In genomic region chr12:8923603-8924002, GRCm38 (mm10) we compare ENCODE assay signal across 9 mouse cellular contexts. TPM values are rescaled to one million over a fixed set of nuclear protein-coding genes. Genes with fewer than 3 reads are reported as not detected.
A peak's percentile ranks its signal among the peaks of the same experiment; 100 is the strongest.
DNase-seq lines count a peak whose midpoint lies in the region; ATAC-seq and TF ChIP-seq lines count a peak whose summit lies in the region.
"Had no signal": no experiment of that assay in that cellular context is flagged by ENCODE, and none has a peak within 500 bp of the region (broad histone marks: within the 10 kb centered on the region; RNA-seq: fewer than 3 reads in every experiment).

No protein-coding gene starts in this region.

- TF ChIP-seq POLR2A in heart, adult 2 months (IDR thresholded peaks at IDR 0.05; ENCODE audit: insufficient read depth, low read depth, low read length), result no peak
- no peak for TF ChIP-seq POLR2A in CH12.LX (IDR thresholded peaks at IDR 0.05; ENCODE audit: low read depth, low read length)

- dilution Hi-C loops in CH12.LX (cut with MboI; ENCODE audit: extremely low pct_ligation_motif_present, extremely low pct_unique_long_range_greater_than_20kb, low sequenced_read_pairs), result no loop called here

- TF ChIP-seq EP300 in heart, adult 2 months (IDR thresholded peaks at IDR 0.05; ENCODE audit: insufficient read depth, low read depth, low read length), result no peak
- no peak for TF ChIP-seq EP300 in CH12.LX (IDR thresholded peaks at IDR 0.05; ENCODE audit: low read length)
- TF ChIP-seq EP300 in liver, embryonic 14.5 days (IDR thresholded peaks at IDR 0.05; ENCODE audit: low read depth), result no peak

- no peaks in the 10 kb centered on the region for H3K9me3 ChIP-seq in CH12.LX (replicated peaks; ENCODE audit: low read length)
- H3K9me3 ChIP-seq in forebrain, embryonic 16.5 days (ENCODE audit: control insufficient read depth, low read length), result no peaks in the 10 kb centered on the region
- no peaks in the 10 kb centered on the region for H3K9me3 ChIP-seq in liver, embryonic 14.5 days (ENCODE audit: control insufficient read depth, low read length)

- H3K4me1 ChIP-seq in heart, adult 2 months (ENCODE audit: control insufficient read depth, insufficient read depth, low read length), result peaks cover 13% of the 10 kb centered on the region
- H3K4me1 ChIP-seq in CH12.LX (ENCODE audit: control insufficient read depth in 1 of 2, insufficient read depth in 2 of 2), result peaks cover 7 to 59% of the 10 kb centered on the region in 2 experiments
- H3K4me1 ChIP-seq in forebrain, embryonic 16.5 days (replicated peaks; ENCODE audit: control insufficient read depth, insufficient read depth, low read length), result peaks cover 28% of the 10 kb centered on the region
- peaks cover 13 to 17% of the 10 kb centered on the region in 2 experiments for H3K4me1 ChIP-seq in liver, embryonic 14.5 days (replicated peaks; ENCODE audit: control insufficient read depth in 2 of 2, insufficient read depth in 2 of 2, low read length in 1 of 2)

- TF ChIP-seq CTCF in heart, adult 2 months (IDR thresholded peaks at IDR 0.05), result peak; percentile 46
- TF ChIP-seq CTCF in CH12.LX (conservative IDR thresholded peaks at IDR 0.05 in 1 of 2, IDR thresholded peaks at IDR 0.05 in 1 of 2; ENCODE audit: low read depth in 2 of 2, low read length in 2 of 2), result 0 out of 4 replicates have a peak, but pooled peaks of 1 of the 2 experiments have one; percentile 2
- TF ChIP-seq CTCF in liver, embryonic 14.5 days (IDR thresholded peaks at IDR 0.05; ENCODE audit: low read depth), result peak; percentile 9; the same call in 1 of the 2 replicates

- no peaks in the 10 kb centered on the region for H3K27me3 ChIP-seq in heart, adult 2 months (ENCODE audit: control insufficient read depth, insufficient read depth, low read length)
- H3K27me3 ChIP-seq in CH12.LX (replicated peaks), result no peaks in the 10 kb centered on the region
- no peaks in the 10 kb centered on the region for H3K27me3 ChIP-seq in forebrain, embryonic 16.5 days (replicated peaks; ENCODE audit: control insufficient read depth, insufficient read depth, low read length)
- no peaks in the 10 kb centered on the region for H3K27me3 ChIP-seq in liver, embryonic 14.5 days (ENCODE audit: control insufficient read depth, insufficient read depth, low read length)

- intact Hi-C loops in heart, adult 2 months (cut with DNase I), result loop anchor here (1.0 to 5.0 kb wide), 2 partner anchors 11 to 49 kb away; partner anchors contain the start of gene Wdr35
- intact Hi-C loops in heart, postnatal 10 days (cut with DNase I), result loop anchor here (5.0 kb wide), 1 partner anchor 49 kb away; the partner anchor contains the start of gene Wdr35

- no peak for ATAC-seq in forebrain, embryonic 16.5 days
- no peak for ATAC-seq in liver, embryonic 14.5 days (ENCODE audit: insufficient read depth)
- no peak for ATAC-seq in megakaryocyte progenitor cell, adult 5-6 weeks (replicated peaks; ENCODE audit: poor library complexity)
- no peak for ATAC-seq in CD4-positive, CD25-positive, alpha-beta regulatory T cell, adult 4 months

- H3K79me2 ChIP-seq in heart, adult 2 months (replicated peaks; ENCODE audit: control insufficient read depth, insufficient read depth, low read length), result peaks cover 10% of the 10 kb centered on the region
- H3K79me2 ChIP-seq in CH12.LX (replicated peaks; ENCODE audit: control insufficient read depth, extremely low read depth, insufficient read depth, poor library complexity, severe bottlenecking), result peaks cover 60% of the 10 kb centered on the region

- in situ Hi-C loops in CH12.LX (cut with MboI; ENCODE audit: low pct_ligation_motif_present, low pct_unique_long_range_greater_than_20kb, low sequenced_read_pairs), result no loop called here

- peak overlapping the region; percentile 78 for H3K4me2 ChIP-seq in CH12.LX (ENCODE audit: insufficient read depth, low read depth, poor library complexity, severe bottlenecking)
- H3K4me2 ChIP-seq in forebrain, embryonic 16.5 days (ENCODE audit: low read length), result peak overlapping the region; percentile 81
- peak overlapping the region; percentile 73 for H3K4me2 ChIP-seq in liver, embryonic 14.5 days (ENCODE audit: low read depth)

- peak overlapping the region; percentile 99 for H3K27ac ChIP-seq in heart, adult 2 months
- no peak overlapping the region for H3K27ac ChIP-seq in CH12.LX (ENCODE audit: insufficient read depth, low read depth)
- no peak overlapping the region; the same call in none of the 2 replicates for H3K27ac ChIP-seq in forebrain, embryonic 16.5 days (ENCODE audit: low read length)
- H3K27ac ChIP-seq in liver, embryonic 14.5 days, result peak overlapping the region; percentile 78

- whole genome bisulfite sequencing in heart, adult 2 months, result 13% methylated on average over 2 of the region's 2 CpGs
- 31% methylated on average over 2 of the region's 2 CpGs for WGBS in forebrain, embryonic 16.5 days
- 46% methylated on average over 2 of the region's 2 CpGs for WGBS in liver, embryonic 14.5 days (ENCODE audit: insufficient replicate concordance)

- no peak for DNase-seq in heart, adult 2 months
- no peak for DNase-seq in heart, postnatal 10 days
- DNase-seq in CH12.LX (ENCODE audit: extremely low read depth), result no peak
- no peak for DNase-seq in liver, embryonic 14.5 days (ENCODE audit: low read depth in 3 of 3, low spot score in 3 of 3)
- no peak for DNase-seq in cerebellum, postnatal 25 days

- H3K36me3 ChIP-seq in heart, adult 2 months (ENCODE audit: control insufficient read depth, insufficient read depth, low read length), result peaks cover 45% of the 10 kb centered on the region
- peaks cover 6 to 30% of the 10 kb centered on the region in 2 experiments for H3K36me3 ChIP-seq in CH12.LX (replicated peaks in 1 of 2; ENCODE audit: control insufficient read depth in 1 of 2, insufficient read depth in 1 of 2, low read length in 1 of 2)
- no peaks in the 10 kb centered on the region for H3K36me3 ChIP-seq in forebrain, embryonic 16.5 days (ENCODE audit: control insufficient read depth, insufficient read depth)
- peaks cover 5% of the 10 kb centered on the region for H3K36me3 ChIP-seq in liver, embryonic 14.5 days (replicated peaks; ENCODE audit: control insufficient read depth, insufficient read depth, low read depth)

- no peak for TF ChIP-seq RAD21 in CH12.LX (IDR thresholded peaks at IDR 0.05; ENCODE audit: low read depth, low read length)

- H3K9ac ChIP-seq in heart, adult 2 months (ENCODE audit: low read depth, low read length), result no peak overlapping the region
- H3K9ac ChIP-seq in CH12.LX (ENCODE audit: insufficient read depth, low read depth), result peak overlapping the region; percentile 97
- H3K9ac ChIP-seq in forebrain, embryonic 16.5 days (replicated peaks; ENCODE audit: low read depth, low read length), result no peak overlapping the region; the same call in 1 of the 2 replicates
- H3K9ac ChIP-seq in liver, embryonic 14.5 days (replicated peaks), result peak overlapping the region; percentile 69

- H3K4me3 ChIP-seq in heart, adult 2 months, result peak overlapping the region; percentile 73
- H3K4me3 ChIP-seq in CH12.LX (replicated peaks in 1 of 3; ENCODE audit: low read depth in 2 of 3, low read length in 2 of 3, poor library complexity in 1 of 3), result peak overlapping the region; percentile 73 to 92 (median 82)
- peak overlapping the region; percentile 81 for H3K4me3 ChIP-seq in forebrain, embryonic 16.5 days (replicated peaks; ENCODE audit: low read length)
- H3K4me3 ChIP-seq in liver, embryonic 14.5 days (ENCODE audit: insufficient read depth in 1 of 2, low read depth in 2 of 2, low read length in 2 of 2), result peak overlapping the region; percentile 78 to 88; a peak in 2 of 4 replicates

TF ChIP-seq in CH12.LX, 34 proteins besides CTCF, POLR2A, EP300 and RAD21:
- no peak for TF ChIP-seq MAFK (IDR thresholded peaks at IDR 0.05; ENCODE audit: insufficient replicate concordance, low read length)

RNA-seq across cellular contexts. Expression of gene Laptm4a, which starts 2.1 kb away (rescaled TPM):
- 100 to 1,000 TPM; 366 to 372 TPM for total RNA-seq in heart, adult 2 months (2021)
- 314 and 519 TPM in 2 replicates for polyA plus RNA-seq in heart, adult 2 months (2012; rRNA removed)
- total RNA-seq in heart, postnatal 10 days (2021), result 100 to 1,000 TPM; 387 to 411 TPM
- 43.6 and 48.3 TPM in 2 replicates for total RNA-seq in CH12.LX (2012; rRNA removed)
- total RNA-seq in CH12.LX (2014; rRNA removed), result 62.6 and 64.5 TPM in 2 replicates
- 65.2 and 73.8 TPM in 2 replicates for polyA plus RNA-seq in CH12.LX (2012; ENCODE audit: insufficient read length, low read depth)
- 280 and 300 TPM in 2 replicates for polyA plus RNA-seq in forebrain, embryonic 16.5 days (2015; fragmentation: Nextera tagmentation; extraction: Ambion mirVana)
- polyA plus RNA-seq in liver, embryonic 14.5 days (2012; rRNA removed), result 62.7 and 63.4 TPM in 2 replicates
- 45.9 and 48.9 TPM in 2 replicates for polyA plus RNA-seq in liver, embryonic 14.5 days (2014; fragmentation: Nextera tagmentation; extraction: Ambion mirVana)
- total RNA-seq in megakaryocyte progenitor cell, adult 5-6 weeks (2015), result 73.2 and 76.6 TPM in 2 replicates
- 111 and 119 TPM in 2 replicates for total RNA-seq in megakaryocyte progenitor cell, adult 5-6 weeks (2017)
- 100 to 1,000 TPM; 127 to 169 TPM for polyA plus RNA-seq in CD4-positive, CD25-positive, alpha-beta regulatory T cell, adult 4 months (2017; shearing (Covaris generic))

RNA-seq across cellular contexts. Expression of gene Matn3, which starts 24.1 kb away (rescaled TPM):
- not detected for total RNA-seq in heart, adult 2 months (2021)
- not detected in 2 replicates for polyA plus RNA-seq in heart, adult 2 months (2012; rRNA removed)
- total RNA-seq in heart, postnatal 10 days (2021), result under 1 TPM in 1 of 2 experiments, not detected in 1; 0.07 TPM
- total RNA-seq in CH12.LX (2012; rRNA removed) (not detected in 2 replicates), CH12.LX (2014; rRNA removed) (not detected in 2 replicates)
- not detected in 2 replicates for polyA plus RNA-seq in CH12.LX (2012; ENCODE audit: insufficient read length, low read depth)
- polyA plus RNA-seq in forebrain, embryonic 16.5 days (2015; fragmentation: Nextera tagmentation; extraction: Ambion mirVana), result 0.15 and 1.1 TPM in 2 replicates
- polyA plus RNA-seq in liver, embryonic 14.5 days (2012; rRNA removed), result 0.04 and 0.07 TPM in 2 replicates
- 0.03 and 0.14 TPM in 2 replicates for polyA plus RNA-seq in liver, embryonic 14.5 days (2014; fragmentation: Nextera tagmentation; extraction: Ambion mirVana)
- not detected in 2 replicates for total RNA-seq in megakaryocyte progenitor cell, adult 5-6 weeks (2015)
- total RNA-seq in megakaryocyte progenitor cell, adult 5-6 weeks (2017), result not detected in 2 replicates
- polyA plus RNA-seq in CD4-positive, CD25-positive, alpha-beta regulatory T cell, adult 4 months (2017; shearing (Covaris generic)), result not detected
- total RNA-seq: left cerebral cortex, postnatal 36 days had no signal

RNA-seq across cellular contexts. Expression of gene Wdr35, which starts 50.1 kb away (rescaled TPM):
- 1 to 10 TPM; 9.0 to 9.5 TPM for total RNA-seq in heart, adult 2 months (2021)
- 3.4 and 5.9 TPM in 2 replicates for polyA plus RNA-seq in heart, adult 2 months (2012; rRNA removed)
- 10 to 100 TPM; 13.0 to 14.1 TPM for total RNA-seq in heart, postnatal 10 days (2021)
- total RNA-seq in CH12.LX (2012; rRNA removed) (6.6 and 7.4 TPM in 2 replicates), CH12.LX (2014; rRNA removed) (5.9 TPM in 2 replicates)
- polyA plus RNA-seq in CH12.LX (2012; ENCODE audit: insufficient read length, low read depth), result 8.8 and 10.7 TPM in 2 replicates
- 25.5 and 28.6 TPM in 2 replicates for polyA plus RNA-seq in forebrain, embryonic 16.5 days (2015; fragmentation: Nextera tagmentation; extraction: Ambion mirVana)
- polyA plus RNA-seq in liver, embryonic 14.5 days (2012; rRNA removed), result 0.31 and 0.63 TPM in 2 replicates
- 1.4 and 2.0 TPM in 2 replicates for polyA plus RNA-seq in liver, embryonic 14.5 days (2014; fragmentation: Nextera tagmentation; extraction: Ambion mirVana)
- 1.3 and 1.8 TPM in 2 replicates for total RNA-seq in megakaryocyte progenitor cell, adult 5-6 weeks (2015)
- total RNA-seq in megakaryocyte progenitor cell, adult 5-6 weeks (2017), result 0.79 and 3.8 TPM in 2 replicates
- polyA plus RNA-seq in CD4-positive, CD25-positive, alpha-beta regulatory T cell, adult 4 months (2017; shearing (Covaris generic)), result 1 to 10 TPM; 2.6 TPM

Comparison
In these comparisons a context has a peak if more than half of its experiments do, and no peak if none do; other contexts are left out.
1. H3K27ac ChIP-seq: peak in heart, adult 2 months (single experiment) and liver, embryonic 14.5 days (single experiment); none in CH12.LX (single experiment) and forebrain, embryonic 16.5 days (single experiment).
2. H3K9ac ChIP-seq: peak in CH12.LX (single experiment) and liver, embryonic 14.5 days (single experiment); none in heart, adult 2 months (single experiment) and forebrain, embryonic 16.5 days (single experiment).
3. Peak in every context shown above with its lines, with median percentiles within 50 percentile points of each other: H3K4me3 ChIP-seq and H3K4me2 ChIP-seq.